9 mouse cellular contexts compared by ENCODE assay signal in the genomic region with DNA sequence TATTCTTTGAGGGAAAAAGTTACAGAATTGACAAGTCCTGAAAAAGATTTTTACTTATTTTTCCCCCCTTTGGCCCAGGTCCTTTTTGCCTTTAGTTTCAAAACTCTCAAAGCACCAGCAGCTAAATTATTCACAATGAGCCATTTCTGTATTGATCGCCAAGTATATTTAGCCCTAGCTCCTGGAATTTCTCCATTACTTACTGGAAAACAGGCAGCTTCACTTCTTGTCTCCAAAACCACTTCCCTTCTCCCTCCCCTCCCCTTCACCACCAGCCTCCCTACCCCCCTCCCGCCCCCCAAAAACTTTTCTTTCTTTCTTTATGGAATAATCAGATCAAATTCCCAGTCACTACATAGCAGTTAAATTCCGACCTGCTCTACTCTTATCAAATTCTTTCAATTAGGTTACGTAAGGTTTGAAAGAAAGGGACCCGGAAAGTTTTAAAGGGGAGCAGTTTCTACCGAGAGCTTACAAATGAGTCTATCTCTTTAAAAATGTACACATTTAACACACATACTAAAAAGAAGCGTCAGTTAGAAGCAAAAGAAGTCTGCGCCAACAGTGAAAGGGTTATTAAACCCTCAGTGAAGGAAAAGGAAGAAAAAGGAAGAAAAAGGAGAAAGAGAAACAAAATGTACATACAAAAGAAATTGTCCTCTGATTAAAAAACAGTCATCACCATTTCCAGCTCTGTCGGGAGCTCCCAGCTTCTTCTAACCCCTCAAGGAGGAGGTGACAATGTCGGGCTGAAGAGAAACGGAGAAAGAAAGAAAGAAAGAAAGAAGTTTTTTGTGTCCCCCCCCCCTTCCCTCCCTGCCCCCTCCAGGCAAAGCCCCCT. TPM values are rescaled to one million over a fixed set of nuclear protein-coding genes. Genes with fewer than 3 reads are reported as not detected.
A peak's percentile ranks its signal among the peaks of the same experiment; 100 is the strongest.
DNase-seq lines count a peak whose midpoint lies in the region; ATAC-seq lines count a peak whose summit lies in the region.
"Had no signal": no experiment of that assay in that cellular context is flagged by ENCODE, and none has a peak within 500 bp of the region (broad histone marks: within the 10 kb centered on the region; RNA-seq: fewer than 3 reads in every experiment).

No protein-coding gene starts in this region.

- no peaks in the 10 kb centered on the region for H3K79me2 ChIP-seq in macrophage (ENCODE audit: inconsistent target)

- no peaks in the 10 kb centered on the region for H3K9me3 ChIP-seq in forebrain, embryonic 16.5 days (ENCODE audit: control insufficient read depth, low read length)

- H3K4me1 ChIP-seq in forebrain, embryonic 16.5 days (replicated peaks; ENCODE audit: control insufficient read depth, insufficient read depth, low read length): peaks cover 13% of the 10 kb centered on the region

- H3K4me2 ChIP-seq in forebrain, embryonic 16.5 days (ENCODE audit: low read length): peak overlapping the region; percentile 86

- WGBS in forebrain, embryonic 16.5 days: under 1% methylated on average over 11 of the region's 11 CpGs
- WGBS in macrophage (ENCODE audit: missing documents): 2% methylated on average over 10 of the region's 11 CpGs

- peak overlapping the region; percentile 90 for H3K4me3 ChIP-seq in forebrain, embryonic 16.5 days (replicated peaks; ENCODE audit: low read length)
- peak overlapping the region; percentile 50 for H3K4me3 ChIP-seq in macrophage (ENCODE audit: inconsistent target)

- peak overlapping the region; percentile 23 for H3K9ac ChIP-seq in forebrain, embryonic 16.5 days (replicated peaks; ENCODE audit: low read depth, low read length)

- DNase-seq in embryo, embryonic 10.5 days (ENCODE audit: low spot score): peak; percentile 37
- no peak for DNase-seq in embryo, embryonic 10 days (ENCODE audit: low spot score)
- DNase-seq in 416B (ENCODE audit: low read depth): peak; percentile 64
- DNase-seq in testis, postnatal 10 days (ENCODE audit: low spot score): no peak
- DNase-seq in frontal cortex, adult 2 months (ENCODE audit: extremely low spot score in 1 of 2, low spot score in 1 of 2): no peak
- no peak for DNase-seq in thymus, postnatal 25 days

- no peak overlapping the region for H3K27ac ChIP-seq in forebrain, embryonic 16.5 days (ENCODE audit: low read length)
- H3K27ac ChIP-seq in macrophage: no peak overlapping the region

- no peaks in the 10 kb centered on the region for H3K27me3 ChIP-seq in forebrain, embryonic 16.5 days (replicated peaks; ENCODE audit: control insufficient read depth, insufficient read depth, low read length)
- H3K27me3 ChIP-seq: CH12.LX had no signal

- no peaks in the 10 kb centered on the region for H3K36me3 ChIP-seq in forebrain, embryonic 16.5 days (ENCODE audit: control insufficient read depth, insufficient read depth)
- H3K36me3 ChIP-seq in macrophage (ENCODE audit: inconsistent target): no peaks in the 10 kb centered on the region

- ATAC-seq in forebrain, embryonic 16.5 days: no peak

RNA-seq across cellular contexts. Expression of a gene that starts 1.8 kb away (rescaled TPM):
- 4.9 and 5.0 TPM in 2 replicates for polyA plus RNA-seq in forebrain, embryonic 16.5 days (2015; fragmentation: Nextera tagmentation; extraction: Ambion mirVana)
- 10 to 100 TPM in 10 of 26 experiments, 1 to 10 TPM in 16; 2.7 to 22.0 (median 9.3) TPM for total RNA-seq in macrophage (2018; cell fraction: chromatin; rRNA removed)
- 1 to 10 TPM in 24 of 26 experiments, under 1 TPM in 2; 0.65 to 2.9 (median 1.7) TPM for total RNA-seq in macrophage (2018; cell fraction: cytosol; rRNA removed)
- 10 to 100 TPM in 2 of 26 experiments, 1 to 10 TPM in 23, under 1 TPM in 1; 0.96 to 11.2 (median 4.8) TPM for total RNA-seq in macrophage (2018; cell fraction: nucleus; rRNA removed)
- polyA plus RNA-seq in macrophage (2018): 0.59 to 1.1 TPM (median 0.60 TPM) in 3 replicates
- polyA plus RNA-seq in frontal cortex, adult 2 months (2012; rRNA removed): 1.9 and 2.1 TPM in 2 replicates
- total RNA-seq: CH12.LX had no signal

Comparison
In these comparisons a context has a peak if more than half of its experiments do, and no peak if none do; other contexts are left out.
1. DNase-seq: peak in embryo, embryonic 10.5 days (single experiment) and 416B (single experiment); none in embryo, embryonic 10 days (single experiment), testis, postnatal 10 days (single experiment), frontal cortex, adult 2 months (0 of 2) and thymus, postnatal 25 days (single experiment).